Mouse (Mus musculus) lung, adult 2 months (tissue): ENCODE results near the gene Aifm2.

Experiments used
- CTCF ChIP-seq: fragments of 200-500 bp; IDR thresholded peaks from 2 replicates; pipeline ENCODE4 v1.5.1; 2011; ENCODE audit warnings: mild to moderate bottlenecking, low read length, control low read depth; ENCODE audit not compliant: insufficient read depth
- POLR2A ChIP-seq: fragments of 200-500 bp; IDR thresholded peaks from 2 replicates; pipeline ENCODE4 v1.6.1; 2011; ENCODE audit warnings: low read depth, mild to moderate bottlenecking, control low read depth, low read length, borderline replicate concordance; ENCODE audit errors: extremely low read depth

- TF ChIP-seq CTCF (no peak), POLR2A (no peak)
Observed at GRCm38 (mm10) chr10:61675935-61676334, 39.1 kb upstream of the Aifm2 start.
